Mouse (Mus musculus) bone marrow macrophage, adult 2 months (primary cell): ENCODE measurements around the gene Dmpk.

Experiments
- CTCF ChIP-seq: IDR thresholded peaks from 2 replicates; pipeline ENCODE4 v1.5.1; 2012; ENCODE audit warnings: low read depth, mild to moderate bottlenecking, low read length, moderate library complexity
- POLR2A ChIP-seq: IDR thresholded peaks from 2 replicates; pipeline ENCODE4 v1.6.1; 2012; ENCODE audit warnings: mild to moderate bottlenecking, low read depth, low read length, borderline replicate concordance

DNA sequence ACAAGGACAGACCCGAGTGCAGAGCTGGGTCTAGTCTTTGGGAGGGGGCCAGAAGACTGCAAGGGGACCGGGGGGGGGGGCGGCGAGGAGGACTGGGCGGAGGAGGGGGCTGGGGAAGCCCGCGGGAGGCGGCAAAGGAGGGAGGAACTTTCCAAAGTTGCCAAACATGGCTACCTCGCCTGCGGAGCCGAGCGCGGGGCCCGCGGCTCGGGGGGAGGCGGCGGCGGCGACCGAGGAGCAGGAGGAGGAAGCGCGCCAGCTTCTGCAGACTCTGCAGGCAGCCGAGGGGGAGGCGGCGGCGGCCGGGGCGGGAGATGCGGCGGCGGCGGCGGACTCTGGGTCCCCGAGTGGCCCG is 10.8 kb downstream of the Dmpk start, which contains the start of gene Six5:
- TF ChIP-seq CTCF (no peak), POLR2A (no peak)
